Comparison of ENCODE assay signal across 8 mouse cellular contexts in the genomic region with DNA sequence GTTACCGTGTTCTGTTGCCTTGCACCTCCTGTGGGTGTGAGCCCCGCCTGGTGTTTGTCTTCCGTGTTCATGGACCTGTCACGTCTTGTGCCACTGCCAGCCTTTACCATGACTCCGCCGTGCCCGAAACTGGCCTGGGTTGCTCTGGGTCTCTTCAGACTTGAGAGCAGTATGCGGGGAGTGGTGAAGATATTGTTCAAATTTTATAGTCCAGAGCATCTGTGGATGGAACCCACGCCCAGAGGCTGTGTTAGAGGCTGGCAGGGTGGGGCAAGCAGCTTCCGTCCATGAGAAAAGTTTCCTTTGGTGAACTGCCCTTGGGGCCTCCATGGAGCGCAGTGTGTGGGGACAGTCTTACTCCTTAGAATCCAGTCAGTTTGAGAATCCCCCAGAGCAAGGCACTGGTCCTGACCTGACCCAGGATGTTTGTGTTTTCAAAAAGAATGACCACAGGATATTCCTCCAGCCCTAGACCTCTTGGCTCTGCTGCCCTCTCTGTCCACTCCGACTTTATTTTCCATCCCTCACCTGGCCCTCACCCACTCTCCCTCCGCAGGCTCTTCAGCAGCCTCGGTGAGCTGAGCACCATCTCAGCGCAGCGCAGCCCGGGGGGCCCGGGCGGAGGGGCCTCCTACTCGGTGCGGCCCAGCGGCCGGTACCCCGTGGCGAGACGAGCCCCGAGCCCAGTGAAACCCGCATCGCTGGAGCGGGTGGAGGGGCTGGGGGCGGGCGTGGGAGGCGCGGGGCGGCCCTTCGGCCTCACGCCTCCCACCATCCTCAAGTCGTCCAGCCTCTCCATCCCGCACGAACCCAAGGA. TPM values are rescaled to one million over a fixed set of nuclear protein-coding genes. Genes with fewer than 3 reads are reported as not detected.
DNase-seq lines count a peak whose midpoint lies in the region; ATAC-seq and TF ChIP-seq lines count a peak whose summit lies in the region.
"Had no signal": no experiment of that assay in that cellular context is flagged by ENCODE, and none has a peak within 500 bp of the region (broad histone marks: within the 10 kb centered on the region; RNA-seq: fewer than 3 reads in every experiment).

No protein-coding gene starts in this region.

- H3K27ac ChIP-seq in kidney, postnatal 0 days = no peak overlapping the region
- H3K27ac ChIP-seq in forebrain, embryonic 11.5 days (ENCODE audit: low read depth, low read length) = no peak overlapping the region
- H3K27ac ChIP-seq in hindbrain, embryonic 16.5 days (ENCODE audit: low read depth, low read length) = no peak overlapping the region
- H3K27ac ChIP-seq in neural tube, embryonic 12.5 days = no peak overlapping the region

- no peak for ATAC-seq in kidney, postnatal 0 days (replicated peaks; ENCODE audit: low FRiP score, low read depth)
- ATAC-seq in forebrain, embryonic 11.5 days (replicated peaks; ENCODE audit: low FRiP score) = no peak
- ATAC-seq in hindbrain, embryonic 16.5 days = no peak
- ATAC-seq in neural tube, embryonic 12.5 days (ENCODE audit: low FRiP score, low read depth) = no peak

- H3K9me3 ChIP-seq in kidney, postnatal 0 days (replicated peaks; ENCODE audit: low read length) = no peaks in the 10 kb centered on the region
- no peaks in the 10 kb centered on the region for H3K9me3 ChIP-seq in forebrain, embryonic 11.5 days (ENCODE audit: control insufficient read depth, low read length)
- no peaks in the 10 kb centered on the region for H3K9me3 ChIP-seq in hindbrain, embryonic 16.5 days (ENCODE audit: control insufficient read depth, low read length)
- no peaks in the 10 kb centered on the region for H3K9me3 ChIP-seq in neural tube, embryonic 12.5 days

- peak overlapping the region; percentile 48 for H3K4me2 ChIP-seq in kidney, postnatal 0 days (ENCODE audit: low read length)
- H3K4me2 ChIP-seq in forebrain, embryonic 11.5 days (ENCODE audit: low read depth, low read length, severe bottlenecking) = peak overlapping the region; percentile 33
- H3K4me2 ChIP-seq in hindbrain, embryonic 16.5 days (ENCODE audit: low read length) = peak overlapping the region; percentile 33
- H3K4me2 ChIP-seq in neural tube, embryonic 12.5 days (replicated peaks) = peak overlapping the region; percentile 50

- H3K4me3 ChIP-seq in kidney, postnatal 0 days (replicated peaks; ENCODE audit: low read depth, low read length) = peak overlapping the region; percentile 11; the same call in 1 of the 2 replicates
- H3K4me3 ChIP-seq in forebrain, embryonic 11.5 days (ENCODE audit: low read depth, low read length) = peak overlapping the region; percentile 6; the same call in 1 of the 2 replicates
- H3K4me3 ChIP-seq in hindbrain, embryonic 16.5 days (ENCODE audit: low read length) = peak overlapping the region; percentile 10; the same call in 1 of the 2 replicates
- peak overlapping the region; percentile 19 for H3K4me3 ChIP-seq in neural tube, embryonic 12.5 days

- H3K36me3 ChIP-seq in kidney, postnatal 0 days (ENCODE audit: insufficient read depth, low read length) = no peaks in the 10 kb centered on the region
- no peaks in the 10 kb centered on the region for H3K36me3 ChIP-seq in forebrain, embryonic 11.5 days (ENCODE audit: control insufficient read depth, insufficient read depth, low read length)
- H3K36me3 ChIP-seq in hindbrain, embryonic 16.5 days (ENCODE audit: control insufficient read depth, insufficient read depth, low read length) = no peaks in the 10 kb centered on the region
- peaks cover 2% of the 10 kb centered on the region; the same call in 1 of the 2 replicates for H3K36me3 ChIP-seq in neural tube, embryonic 12.5 days

- TF ChIP-seq CTCF in kidney, postnatal 0 days (IDR thresholded peaks at IDR 0.05; ENCODE audit: low read depth) = no peak

- no peak overlapping the region for H3K9ac ChIP-seq in kidney, postnatal 0 days (ENCODE audit: low read depth, low read length)
- H3K9ac ChIP-seq in forebrain, embryonic 11.5 days (ENCODE audit: low read length) = no peak overlapping the region
- no peak overlapping the region for H3K9ac ChIP-seq in hindbrain, embryonic 16.5 days (ENCODE audit: low read depth, low read length)
- H3K9ac ChIP-seq in neural tube, embryonic 12.5 days = peak overlapping the region; percentile 42; the same call in 1 of the 2 replicates

- H3K4me1 ChIP-seq in kidney, postnatal 0 days (replicated peaks; ENCODE audit: insufficient read depth, low read length) = peaks cover 18% of the 10 kb centered on the region; the same call in 1 of the 2 replicates
- peaks cover 2% of the 10 kb centered on the region; the same call in 1 of the 2 replicates for H3K4me1 ChIP-seq in forebrain, embryonic 11.5 days (replicated peaks; ENCODE audit: control insufficient read depth, insufficient read depth, low read length)
- peaks cover 8% of the 10 kb centered on the region for H3K4me1 ChIP-seq in hindbrain, embryonic 16.5 days (ENCODE audit: control insufficient read depth, insufficient read depth, low read depth, low read length)
- peaks cover 19% of the 10 kb centered on the region for H3K4me1 ChIP-seq in neural tube, embryonic 12.5 days

- peaks cover 14% of the 10 kb centered on the region for H3K27me3 ChIP-seq in kidney, postnatal 0 days (ENCODE audit: insufficient read depth, low read length)
- H3K27me3 ChIP-seq in forebrain, embryonic 11.5 days (ENCODE audit: control insufficient read depth, insufficient read depth, low read length) = peaks cover 29% of the 10 kb centered on the region
- peaks cover 8% of the 10 kb centered on the region for H3K27me3 ChIP-seq in hindbrain, embryonic 16.5 days (replicated peaks; ENCODE audit: control insufficient read depth, insufficient read depth, low read length)
- H3K27me3 ChIP-seq in neural tube, embryonic 12.5 days (replicated peaks) = peaks cover 45% of the 10 kb centered on the region

- 22% methylated on average over 40 of the region's 40 CpGs for WGBS in kidney, postnatal 0 days
- WGBS in forebrain, embryonic 11.5 days = 10% methylated on average over 40 of the region's 40 CpGs
- WGBS in hindbrain, embryonic 16.5 days = 15% methylated on average over 36 of the region's 40 CpGs
- 9% methylated on average over 40 of the region's 40 CpGs for WGBS in neural tube, embryonic 12.5 days

- no peak for DNase-seq in kidney, postnatal 0 days (ENCODE audit: low spot score)
- no peak for DNase-seq in kidney, adult 8-10 months
- peak; percentile 48 for DNase-seq in forebrain, embryonic 11.5 days (ENCODE audit: low spot score)
- DNase-seq in kidney, postnatal 10 days = no peak
- no peak for DNase-seq in gastrocnemius, adult 18-20 months (ENCODE audit: low spot score)
- DNase-seq: layer of hippocampus, postnatal 36 days had no signal

RNA-seq across cellular contexts. Expression of a gene that starts 10.7 kb away (rescaled TPM):
- polyA plus RNA-seq in kidney, postnatal 0 days (2015; fragmentation: Nextera tagmentation; extraction: Ambion mirVana) = not detected in 2 replicates
- 0.65 and 0.84 TPM in 2 replicates for polyA plus RNA-seq in forebrain, embryonic 11.5 days (2014; fragmentation: Nextera tagmentation; extraction: Ambion mirVana)
- polyA plus RNA-seq in hindbrain, embryonic 16.5 days (2015; fragmentation: Nextera tagmentation; extraction: Ambion mirVana) = 0.75 and 0.93 TPM in 2 replicates
- 1.0 TPM in 2 replicates for polyA plus RNA-seq in neural tube, embryonic 12.5 days (2016; fragmentation: Nextera tagmentation; extraction: Ambion mirVana)
- total RNA-seq in gastrocnemius, adult 18-20 months (2021) = not detected

RNA-seq across cellular contexts. Expression of a gene that starts 34.3 kb away (rescaled TPM):
- polyA plus RNA-seq in kidney, postnatal 0 days (2015; fragmentation: Nextera tagmentation; extraction: Ambion mirVana) = 38.0 and 39.8 TPM in 2 replicates
- polyA plus RNA-seq in forebrain, embryonic 11.5 days (2014; fragmentation: Nextera tagmentation; extraction: Ambion mirVana) = 76.4 and 76.7 TPM in 2 replicates
- polyA plus RNA-seq in hindbrain, embryonic 16.5 days (2015; fragmentation: Nextera tagmentation; extraction: Ambion mirVana) = 81.8 and 91.8 TPM in 2 replicates
- 74.7 and 82.9 TPM in 2 replicates for polyA plus RNA-seq in neural tube, embryonic 12.5 days (2016; fragmentation: Nextera tagmentation; extraction: Ambion mirVana)
- 1 to 10 TPM; 2.1 to 2.4 TPM for total RNA-seq in gastrocnemius, adult 18-20 months (2021)

RNA-seq across cellular contexts. Expression of a gene that starts 58.0 kb away (rescaled TPM):
- polyA plus RNA-seq in kidney, postnatal 0 days (2015; fragmentation: Nextera tagmentation; extraction: Ambion mirVana) = 1.0 and 1.2 TPM in 2 replicates
- polyA plus RNA-seq in forebrain, embryonic 11.5 days (2014; fragmentation: Nextera tagmentation; extraction: Ambion mirVana) = 3.8 and 4.9 TPM in 2 replicates
- polyA plus RNA-seq in hindbrain, embryonic 16.5 days (2015; fragmentation: Nextera tagmentation; extraction: Ambion mirVana) = 7.7 and 8.4 TPM in 2 replicates
- polyA plus RNA-seq in neural tube, embryonic 12.5 days (2016; fragmentation: Nextera tagmentation; extraction: Ambion mirVana) = 4.8 and 7.1 TPM in 2 replicates
- total RNA-seq in gastrocnemius, adult 18-20 months (2021) = 10 to 100 TPM in 1 of 2 experiments, 1 to 10 TPM in 1; 8.9 to 12.6 TPM
